Mouse (Mus musculus) hematopoietic stem cell, adult 5-6 weeks (primary cell): ENCODE data around the gene Sv2c. TPM values are rescaled to one million over a fixed set of nuclear protein-coding genes. Genes with fewer than 3 reads are reported as not detected.
"Not testable (repeated sequence)": the region's sequence is repeated elsewhere in the genome, so short reads cannot be mapped to it uniquely, and the experiment has no call there.

ENCODE experiments used
- ATAC-seq, 2 experiments: fragments of 125-278 bp in 1 of 2; replicated peaks in 1 of 2; 2 replicates each; pipeline ENCODE4 v1.8.0; 2016 to 2017; ENCODE audit warnings: inconsistent platforms in 2 of 2, mild to moderate bottlenecking in 2 of 2, moderate number of reproducible peaks in 2 of 2, low read depth in 1 of 2, moderate TSS enrichment in 1 of 2; ENCODE audit not compliant: low FRiP score in 2 of 2, poor library complexity in 2 of 2, severe bottlenecking in 2 of 2, insufficient read depth in 1 of 2, low TSS enrichment in 1 of 2
- total RNA-seq: library from RNA; stranded (forward); fragments of 172-1452, 232-1000 nt; gene quantifications from 2 replicates; pipeline ENCODE4 v1.2.3, GENCODE M21; 2017

Sv2c gene
- total RNA-seq, 1 experiment from 2014 or later = 1.4 TPM

DNA sequence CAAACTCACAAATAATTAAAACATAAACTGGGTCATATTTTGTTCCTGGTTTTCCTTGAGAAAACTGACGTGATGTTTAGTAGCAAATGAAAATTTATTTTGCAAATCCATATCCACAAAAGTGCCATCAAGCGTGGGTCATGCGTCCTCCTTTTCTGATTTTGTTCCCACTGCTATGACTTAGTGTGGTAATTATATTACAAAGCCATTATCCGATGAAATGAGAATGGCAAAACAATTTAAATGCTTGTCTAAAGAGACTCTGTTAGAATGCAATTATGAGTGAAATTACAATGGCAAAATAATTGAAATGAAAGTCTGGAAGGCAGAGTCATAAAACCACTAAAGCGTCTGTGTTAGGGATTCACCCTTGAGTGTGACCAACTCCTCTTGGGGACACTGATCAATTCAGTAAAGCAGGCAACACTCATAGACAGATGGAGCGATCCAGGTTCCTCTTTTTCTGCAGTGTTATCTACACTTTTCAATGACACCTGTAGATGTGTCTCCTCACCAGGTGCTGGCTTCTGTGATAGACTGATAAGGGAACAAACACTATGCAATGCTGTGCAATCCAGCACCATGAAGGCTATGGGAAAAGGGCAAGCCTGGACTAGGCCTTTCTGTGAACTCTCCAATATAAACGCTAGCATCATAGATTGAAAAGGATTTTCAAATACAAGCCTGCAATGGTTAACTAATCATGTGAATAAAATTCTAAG lies 46.6 kb downstream of the Sv2c start:
- no peak for ATAC-seq

DNA sequence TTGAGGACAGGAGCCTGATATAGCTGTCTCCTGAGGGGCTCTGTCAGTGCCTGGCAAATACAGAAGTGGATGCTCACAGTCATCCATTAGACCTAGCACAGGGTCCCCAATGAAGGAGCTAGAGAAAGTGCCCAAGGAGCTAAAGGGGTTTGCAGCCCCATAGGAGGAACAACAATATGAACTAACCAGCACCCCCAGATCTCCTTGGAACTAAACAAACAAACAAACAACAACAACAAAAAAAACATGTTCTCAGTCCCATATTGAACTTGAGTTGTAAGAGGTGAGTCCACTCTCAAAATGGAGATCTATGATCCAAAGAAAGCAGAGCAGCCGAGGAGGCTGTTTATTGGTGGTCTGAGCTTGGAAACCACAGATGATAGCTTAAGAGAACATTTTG lies 50.6 kb downstream of the Sv2c start, which contains the start of gene Gm17190:
Gm17190 (plus strand) TSS at position 301 of the 400 bp plus-strand sequence.
- not testable (repeated sequence) for ATAC-seq

DNA sequence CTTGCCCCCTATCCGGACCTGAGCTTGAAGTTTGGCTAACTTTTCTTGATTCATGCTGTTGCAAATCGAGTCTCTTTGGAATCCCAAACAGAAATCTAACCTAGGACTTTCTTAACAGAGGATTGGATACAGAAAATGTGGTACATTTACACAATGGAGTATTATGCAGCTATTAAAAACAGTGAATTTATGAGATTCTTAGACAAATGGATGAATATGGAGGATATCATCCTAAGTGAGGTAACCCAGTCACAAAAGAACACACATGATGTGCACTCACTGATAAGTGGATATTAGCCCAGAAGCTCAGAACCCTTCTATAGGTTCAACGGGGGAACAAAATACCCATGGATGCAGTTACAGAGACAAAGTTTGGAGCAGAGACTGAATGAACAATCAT lies 51.1 kb downstream of the Sv2c start, which contains the start of gene Gm20075:
Gm20075 (minus strand) TSS at position 101 of the 400 bp plus-strand sequence.
- not testable (repeated sequence) for ATAC-seq

DNA sequence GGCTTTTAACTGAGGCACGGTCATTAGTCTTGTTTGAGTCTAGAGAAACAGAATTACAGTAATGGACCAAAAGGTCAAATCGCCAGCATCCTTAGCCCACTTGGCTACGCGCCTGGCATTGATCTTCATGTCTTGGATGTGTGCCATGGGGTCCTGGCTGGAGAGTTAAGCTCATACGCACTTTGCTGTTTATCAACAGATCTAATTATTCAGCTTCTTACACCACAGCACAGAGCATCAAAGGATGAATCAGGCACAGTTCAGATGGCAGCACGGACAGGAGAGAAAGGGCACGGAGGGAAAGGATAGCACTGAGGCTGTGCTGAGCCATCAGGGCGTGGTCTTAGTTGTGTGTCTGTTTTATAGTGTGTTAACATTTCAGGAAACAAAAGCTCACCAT lies 58.8 kb downstream of the Sv2c start:
- ATAC-seq = no peak

DNA sequence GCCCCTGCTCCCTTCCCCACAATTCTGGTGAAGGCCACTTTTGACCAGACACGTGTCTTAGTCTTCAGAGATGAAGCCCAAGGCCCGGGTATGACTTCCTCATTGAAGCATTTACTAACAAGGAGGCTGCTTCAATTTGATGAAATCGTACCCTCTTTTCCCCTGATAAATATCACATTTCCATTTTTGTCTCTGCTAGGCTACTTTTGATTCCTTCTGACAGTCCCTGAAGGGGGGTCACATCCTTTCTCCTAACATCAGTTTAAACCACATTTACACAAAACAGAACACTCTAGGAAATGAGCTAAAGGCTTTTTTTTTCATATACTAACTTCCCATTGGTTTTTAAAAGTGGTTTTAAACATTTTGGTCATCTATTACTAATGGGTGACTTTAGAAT lies 79.6 kb downstream of the Sv2c start:
- no peak for ATAC-seq

DNA sequence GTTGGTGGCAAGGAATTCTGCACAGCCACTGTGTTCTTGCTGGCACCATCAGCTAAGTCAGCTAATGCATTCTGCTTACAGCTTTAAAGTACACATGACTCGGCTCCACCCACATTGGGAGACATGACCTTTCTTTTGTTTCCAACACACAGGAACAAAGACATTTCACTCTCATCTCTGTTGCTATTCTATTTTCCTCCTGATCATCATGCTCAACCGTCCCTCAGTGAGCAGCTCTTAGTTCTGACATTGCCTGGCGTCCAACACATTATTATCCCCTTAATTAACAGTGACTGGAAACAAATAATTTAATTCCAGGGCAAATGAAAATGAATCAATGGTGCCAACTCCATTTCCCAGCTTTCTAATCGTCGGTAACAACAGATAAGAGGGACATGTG lies 87.0 kb downstream of the Sv2c start:
- ATAC-seq = no peak

DNA sequence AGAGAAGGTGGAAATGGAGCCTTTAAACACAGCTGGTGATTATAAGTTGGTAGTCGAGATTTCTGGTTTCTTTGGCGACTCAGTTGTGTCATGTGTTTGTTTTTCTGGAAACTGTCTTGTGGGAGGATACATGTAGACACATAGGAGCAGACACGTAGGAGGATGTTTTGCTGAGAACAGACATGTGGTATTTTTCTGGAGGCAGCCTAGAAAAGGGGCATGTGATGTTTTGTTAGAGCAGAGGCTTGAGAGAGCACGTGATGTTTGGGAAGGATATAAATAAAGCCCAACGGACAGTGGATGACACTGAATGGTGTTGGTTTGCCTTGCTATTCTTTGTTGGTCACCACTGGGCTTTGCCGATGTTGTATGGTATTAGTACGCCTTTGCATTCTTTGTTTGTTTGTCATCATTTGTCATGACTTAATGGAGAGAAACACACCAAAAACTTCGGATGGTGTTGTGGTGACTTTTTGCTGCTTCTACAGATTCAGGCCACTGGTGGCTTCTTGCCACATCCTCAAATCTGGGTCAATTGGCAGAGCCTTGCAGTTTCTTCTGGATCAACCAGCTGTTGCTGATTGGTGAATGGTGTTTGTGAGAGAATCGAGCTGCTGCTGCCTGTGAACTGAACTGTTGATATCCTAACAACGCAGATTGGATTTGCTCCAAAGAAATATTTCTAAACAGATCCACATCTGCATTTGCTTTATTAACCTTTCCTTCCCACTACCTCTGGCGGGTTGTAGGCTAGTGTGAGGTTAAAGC lies 91.9 kb downstream of the Sv2c start:
- ATAC-seq = no peak

DNA sequence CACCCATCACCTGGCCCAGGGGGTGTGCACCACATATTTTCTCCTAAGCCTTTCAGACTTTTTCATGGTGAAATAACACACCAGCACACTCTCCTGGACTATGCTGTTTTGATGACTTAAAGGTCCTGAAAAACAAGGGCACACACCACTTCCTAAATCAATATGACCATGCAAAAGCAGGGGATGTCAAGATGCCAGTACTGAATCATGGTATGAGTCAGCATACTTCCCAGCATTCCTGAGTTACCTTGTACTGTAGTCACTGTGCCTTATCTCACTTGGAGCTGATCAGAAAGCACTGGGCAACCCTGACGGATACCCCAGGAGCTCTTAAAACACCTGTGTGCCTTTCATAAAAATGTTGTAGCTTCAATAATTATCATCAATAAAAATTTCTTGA lies 92.8 kb downstream of the Sv2c start:
- ATAC-seq = no peak

DNA sequence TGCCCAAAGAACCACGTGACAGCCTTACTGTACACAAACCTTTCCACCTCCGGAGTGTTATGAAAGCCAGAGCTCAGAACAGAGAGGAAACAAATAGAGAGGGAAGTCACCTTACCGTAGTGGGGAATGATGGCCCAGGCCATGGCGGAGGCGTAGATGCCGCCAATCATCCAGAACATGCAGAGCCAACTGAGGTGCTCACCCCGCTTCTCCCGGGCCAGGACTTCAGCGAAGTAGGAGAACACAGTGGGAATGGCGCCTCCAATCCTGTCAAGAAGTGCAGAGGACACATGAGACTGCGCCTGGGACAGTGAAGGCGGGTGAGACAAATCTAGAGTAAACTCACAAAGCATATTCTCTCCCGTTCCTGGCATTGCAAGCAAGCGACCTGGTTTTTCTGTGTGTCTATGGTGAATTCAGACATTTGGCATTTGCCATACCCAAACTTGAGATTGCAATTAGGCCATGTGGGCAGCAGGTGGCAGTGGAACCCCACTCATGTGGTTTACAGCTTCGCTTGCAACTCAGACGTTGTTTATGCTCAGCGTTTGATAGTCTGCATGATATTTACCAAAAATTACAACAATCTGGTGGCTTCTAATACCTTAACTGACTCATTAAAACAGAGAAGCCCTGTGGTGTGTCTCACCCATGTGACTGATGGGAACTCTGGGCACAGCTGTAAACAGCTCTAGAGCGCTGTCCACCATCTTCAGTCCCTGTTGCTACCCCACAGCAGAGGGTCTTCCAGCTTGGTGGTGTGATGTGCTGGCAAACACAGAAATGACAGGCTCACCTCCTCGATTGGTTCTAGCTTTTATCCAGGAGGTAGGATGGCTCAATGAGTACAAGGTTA lies 101.8 kb downstream of the Sv2c start:
- peak; percentile 60 to 73; a peak in 3 of 4 replicates for ATAC-seq

DNA sequence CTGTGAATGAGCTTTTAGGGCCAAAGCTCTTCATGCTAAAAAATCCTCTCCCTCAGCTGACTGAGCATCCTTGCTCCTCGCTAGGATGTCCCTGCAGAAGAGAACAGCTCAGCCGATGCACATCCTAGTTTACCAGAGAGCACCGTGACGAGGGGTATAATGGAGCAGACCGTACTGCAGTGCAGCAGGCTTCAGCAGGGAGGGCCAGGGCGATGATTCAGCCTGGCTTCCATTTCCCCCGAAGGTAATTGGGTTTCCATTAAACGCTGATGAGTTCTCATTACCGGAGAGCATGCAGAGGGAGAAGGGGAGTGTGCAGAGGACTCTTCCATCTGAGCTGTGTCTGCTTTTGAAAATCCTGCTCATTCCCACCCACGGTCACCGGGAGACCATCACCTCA lies 108.5 kb downstream of the Sv2c start:
- no peak for ATAC-seq

DNA sequence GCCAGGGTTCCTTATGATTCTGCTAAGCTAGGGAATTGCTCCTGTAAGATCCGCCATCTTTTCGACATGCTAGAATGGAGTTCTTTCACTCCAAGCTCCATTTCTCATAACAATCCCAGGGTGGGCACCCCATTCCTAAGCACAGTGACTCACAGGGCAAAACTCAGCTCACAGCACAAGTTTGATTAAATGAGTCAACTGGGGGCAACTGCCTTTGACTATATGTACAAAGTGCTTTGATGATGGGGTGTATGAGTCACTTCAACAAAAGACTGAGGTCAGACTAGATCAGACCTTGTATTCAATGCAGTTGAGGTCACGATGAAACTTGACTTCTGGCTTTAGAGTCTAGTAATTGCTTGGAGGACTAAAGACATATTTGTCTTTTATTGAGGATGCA lies 116.9 kb downstream of the Sv2c start:
- ATAC-seq = no peak

DNA sequence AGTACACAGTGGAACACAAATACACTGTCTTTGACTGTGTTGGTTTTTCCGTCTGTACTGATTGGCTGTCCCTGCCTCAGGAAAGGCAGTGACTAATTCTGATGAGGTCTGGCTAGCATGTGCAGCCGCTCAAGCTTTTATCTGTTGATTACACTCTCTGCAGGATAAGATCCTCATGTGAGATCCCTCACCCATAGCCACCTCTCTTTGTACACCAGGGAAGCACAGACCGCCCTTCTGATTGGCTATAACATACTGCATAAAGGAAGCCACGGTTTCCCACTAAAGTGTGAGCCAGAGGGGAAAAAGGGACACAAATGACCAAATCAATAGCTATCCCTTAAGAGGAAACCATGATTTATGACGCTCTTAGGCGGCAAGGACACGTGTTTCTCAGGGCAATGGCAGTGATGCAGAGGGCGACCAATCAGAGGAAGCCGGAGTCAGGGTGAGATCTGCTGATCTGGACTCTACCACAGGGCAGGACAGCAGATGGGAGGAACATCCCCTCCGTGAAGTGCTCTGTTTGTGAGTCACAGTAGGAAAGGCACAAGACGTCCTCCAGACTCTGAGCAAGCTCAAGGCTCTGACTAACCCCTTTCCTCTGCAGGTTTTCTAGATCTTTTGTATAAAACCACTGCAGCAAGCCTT lies 121.4 kb downstream of the Sv2c start:
- ATAC-seq = peak; percentile 37 to 64; a peak in 3 of 4 replicates

DNA sequence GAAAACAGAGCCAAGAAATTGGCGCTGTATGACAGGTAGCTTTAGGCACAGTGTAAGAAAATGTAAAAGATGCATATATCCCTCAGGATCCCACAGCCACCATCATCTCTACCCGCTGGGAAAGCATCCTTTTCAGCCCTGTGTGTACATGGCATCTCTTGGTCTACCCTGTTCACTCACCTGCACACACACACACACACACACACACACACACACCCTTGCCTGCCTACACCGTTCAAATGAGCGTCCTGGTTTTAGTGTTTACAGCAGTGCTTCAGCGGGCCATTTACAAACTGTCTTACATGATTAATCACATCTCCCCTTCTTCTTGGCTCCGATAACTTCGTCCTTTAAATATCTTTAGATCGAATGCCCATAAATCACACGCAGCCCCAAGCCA lies 123.4 kb downstream of the Sv2c start:
- ATAC-seq = no peak

DNA sequence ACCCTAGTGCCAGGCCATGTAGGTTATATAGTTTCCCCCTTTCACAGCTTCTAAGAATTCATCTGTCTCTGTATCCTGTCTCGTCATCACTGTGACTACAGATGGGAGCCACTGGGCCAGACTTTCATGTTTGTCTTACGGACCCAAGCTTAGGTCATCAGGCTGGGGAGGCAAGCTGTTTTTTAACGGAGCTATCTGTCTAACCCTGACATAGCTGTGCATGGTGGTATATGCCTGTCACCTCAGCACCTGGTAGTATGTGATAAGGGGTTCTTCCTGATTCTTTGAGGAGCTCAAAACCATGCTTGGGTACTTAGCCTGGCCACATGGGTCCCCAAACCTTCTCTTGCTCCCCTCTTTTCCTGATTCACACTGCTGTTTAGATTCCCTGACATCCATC lies 124.2 kb downstream of the Sv2c start:
- ATAC-seq = no peak

DNA sequence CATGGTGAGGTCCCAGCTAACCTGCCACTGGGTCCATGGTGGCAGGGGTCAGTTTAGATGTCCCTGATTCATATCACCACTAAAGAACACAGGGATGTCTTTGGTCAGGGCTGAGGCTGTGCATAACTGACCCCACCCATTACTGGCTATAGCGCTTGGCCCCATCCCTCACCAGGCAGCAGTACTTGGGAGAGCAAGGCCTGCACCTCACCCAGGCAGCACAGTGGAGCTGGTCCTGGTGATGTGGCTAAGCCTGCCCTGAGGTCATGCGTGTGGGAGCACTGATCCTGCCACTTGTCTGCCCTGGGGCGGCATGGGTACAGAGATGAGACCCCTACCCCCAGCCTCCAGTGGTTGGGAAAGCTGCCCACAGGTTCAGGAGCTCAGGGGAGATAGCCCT lies 128.8 kb downstream of the Sv2c start:
- no peak for ATAC-seq

DNA sequence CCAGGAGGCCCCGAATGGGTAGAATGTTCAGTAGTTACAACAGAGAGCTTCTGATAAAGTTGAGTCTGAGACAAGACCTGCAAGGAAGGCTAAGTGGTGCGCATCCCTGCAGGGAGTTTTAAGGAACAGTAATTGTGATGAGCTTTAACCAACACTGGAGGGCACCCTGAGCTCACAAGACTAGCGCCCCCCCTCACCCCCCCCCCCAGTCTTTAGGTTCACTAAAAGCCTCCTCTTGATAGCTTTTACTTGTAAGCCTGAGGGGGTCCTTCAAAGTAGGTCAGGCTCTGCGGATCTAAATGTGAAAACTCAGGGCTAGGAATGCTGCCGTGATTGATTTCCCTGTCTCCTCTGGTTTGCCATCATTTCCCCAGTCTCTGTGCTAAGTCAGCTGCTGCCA lies 129.9 kb downstream of the Sv2c start:
- no peak for ATAC-seq

DNA sequence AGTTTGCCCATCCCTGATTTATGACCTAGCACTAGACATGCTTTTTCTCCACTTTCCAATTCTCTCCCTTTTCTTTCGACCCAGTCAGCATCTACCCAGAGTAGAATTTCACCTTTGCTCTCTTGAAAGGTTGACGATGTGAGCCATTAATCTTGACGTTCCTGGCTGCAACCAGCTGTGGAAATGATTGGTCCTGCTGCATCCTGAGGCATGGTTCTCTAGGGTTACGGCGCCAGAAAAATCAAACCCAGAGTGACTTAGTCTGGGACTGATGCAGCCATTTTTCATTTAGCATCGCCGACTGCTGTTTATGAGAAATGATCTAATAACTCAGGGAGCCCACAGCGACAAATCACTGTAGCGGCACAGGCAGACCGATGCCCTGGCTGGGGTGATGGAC lies 133.0 kb downstream of the Sv2c start:
- ATAC-seq = no peak
